Mouse (Mus musculus): Measurements from ENCODE around the gene Snrnp25.

The Snrnp25 gene

DNA sequence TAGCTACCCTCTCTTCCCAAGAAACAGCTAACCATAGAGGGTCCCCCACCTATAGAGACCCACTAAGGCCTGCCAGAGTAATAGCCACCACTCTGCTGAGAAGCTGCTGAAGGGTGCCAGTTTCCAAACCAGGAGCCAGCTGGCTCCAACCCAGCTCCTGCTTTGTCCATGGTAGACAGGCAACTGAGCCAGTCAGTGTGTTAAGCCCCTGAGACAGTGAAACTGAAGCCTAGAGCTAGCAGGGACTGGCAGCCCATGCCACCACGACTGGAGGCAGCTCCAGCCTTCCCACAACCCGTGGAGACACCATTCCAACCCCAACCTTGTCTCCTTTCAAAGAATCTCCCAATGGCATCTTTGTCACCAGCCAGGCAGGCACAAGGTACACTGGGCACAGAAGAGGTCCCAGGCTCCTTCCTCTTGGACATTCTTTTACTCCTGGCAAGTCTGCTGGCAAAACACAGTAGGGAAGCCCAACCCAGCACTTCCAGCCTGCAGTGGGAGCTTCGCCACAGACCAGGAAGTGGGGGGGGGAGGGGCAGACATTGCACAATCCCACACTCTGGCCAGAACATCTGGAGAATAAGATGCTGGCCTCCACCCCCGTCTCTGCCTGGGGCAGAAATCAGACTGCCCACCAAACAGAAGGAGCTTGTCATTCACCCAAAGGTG lies 19.4 kb downstream of the Snrnp25 start:
- peak; percentile 82 for DNase-seq (ENCODE audit: low read depth)

DNA sequence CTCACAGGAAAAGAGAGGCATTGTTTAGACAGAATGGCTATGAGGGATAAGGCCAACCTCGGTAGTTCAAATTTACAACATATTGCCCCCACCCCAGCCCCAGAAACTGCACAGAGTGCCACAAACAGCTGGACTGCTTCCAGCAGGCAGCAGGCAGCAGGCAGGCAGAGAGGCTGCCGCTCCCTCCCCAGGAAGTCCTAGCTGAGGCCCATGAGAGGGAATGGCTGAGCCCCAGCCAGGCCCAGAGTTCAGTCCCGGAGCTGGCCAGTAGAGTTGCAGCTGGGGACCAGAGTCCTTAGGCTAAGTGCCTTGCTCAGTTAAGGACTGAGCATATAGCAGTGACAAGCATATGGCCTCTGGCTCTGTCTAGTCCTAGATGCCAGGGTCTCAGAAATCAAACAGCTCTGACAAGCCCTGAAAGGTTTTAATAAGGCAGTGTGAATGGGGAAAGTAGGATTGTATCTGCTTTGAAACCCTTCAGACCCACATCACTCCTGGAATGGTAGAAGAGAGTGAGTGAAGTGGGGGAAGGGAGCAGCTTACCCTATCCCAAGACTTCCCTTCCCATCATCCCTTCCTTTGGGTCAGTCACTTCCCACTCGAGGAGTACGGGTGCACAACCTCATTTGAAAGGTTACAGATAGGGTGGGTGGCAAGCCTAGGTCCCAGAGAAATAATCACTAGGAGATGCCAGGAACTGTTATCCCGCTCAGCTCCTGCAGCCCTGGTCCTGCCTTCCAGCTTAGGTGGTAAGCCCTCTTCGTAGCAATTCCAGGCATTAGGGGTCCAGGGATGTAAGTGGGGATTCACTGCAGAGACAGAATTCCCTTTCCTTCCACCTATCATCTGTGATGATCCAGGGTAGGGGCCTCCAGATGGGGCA lies 20.2 kb downstream of the Snrnp25 start:
- peak; percentile 71 for DNase-seq (ENCODE audit: low read depth)

DNA sequence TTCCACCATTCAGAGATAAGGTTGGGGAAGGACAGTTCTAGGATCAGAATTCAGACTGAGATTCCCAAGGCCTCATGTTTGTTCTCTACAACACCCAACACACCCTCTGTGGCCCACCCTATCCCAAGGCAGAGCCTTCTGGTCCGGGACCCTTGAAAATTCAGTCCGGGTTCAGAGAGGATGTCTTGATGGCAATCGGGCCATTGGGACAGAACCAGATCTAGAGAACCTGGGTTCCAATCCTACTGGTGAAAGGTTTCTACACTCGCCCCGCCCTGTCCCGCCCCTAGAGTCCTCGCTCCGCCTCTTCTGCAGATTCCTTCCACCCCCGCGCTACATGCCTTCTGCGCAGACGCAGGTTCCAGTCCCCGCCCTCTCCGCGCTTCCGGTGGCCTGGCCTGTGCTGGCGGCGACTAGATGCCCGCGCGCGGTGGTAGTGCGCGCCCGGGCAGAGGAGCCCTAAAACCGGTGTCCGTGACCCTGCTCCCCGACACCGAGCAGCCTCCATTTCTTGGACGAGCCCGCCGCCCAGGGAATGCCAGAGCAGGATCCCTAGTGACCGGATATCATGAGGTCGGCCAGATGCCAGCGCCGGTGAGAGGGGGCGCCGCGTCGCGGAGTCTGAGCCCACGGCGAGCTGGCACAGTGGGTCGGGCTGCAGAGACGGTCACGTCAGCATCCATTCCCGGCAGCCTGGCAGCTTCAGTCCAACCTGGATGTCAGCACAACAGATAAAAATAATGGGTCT lies 21.1 kb downstream of the Snrnp25 start, which contains the start of gene Mpg:
Mpg (plus strand) TSS at position 382 of the 748 bp plus-strand sequence.
- DNase-seq (ENCODE audit: low read depth): peak; percentile 89

DNA sequence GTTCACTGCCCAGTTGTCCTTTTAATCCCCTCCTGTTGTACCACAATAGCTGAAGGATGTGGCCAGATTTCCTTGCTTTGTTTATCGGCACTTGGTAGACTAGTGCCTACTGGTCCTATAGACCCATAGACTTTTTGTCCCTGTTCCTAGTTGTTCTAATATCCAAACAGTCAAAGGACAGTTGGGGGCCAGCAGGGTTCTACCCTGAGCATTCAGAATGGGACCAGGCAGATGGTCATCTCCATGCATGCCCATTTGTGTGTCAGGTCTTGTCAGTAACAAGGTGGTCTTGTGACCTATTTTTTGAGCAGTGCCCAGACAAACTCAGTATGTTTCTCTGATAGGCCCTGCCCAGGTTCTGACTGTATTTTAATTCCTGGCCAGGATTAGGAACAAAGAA lies 21.8 kb downstream of the Snrnp25 start:
- DNase-seq (ENCODE audit: low read depth): no peak

DNA sequence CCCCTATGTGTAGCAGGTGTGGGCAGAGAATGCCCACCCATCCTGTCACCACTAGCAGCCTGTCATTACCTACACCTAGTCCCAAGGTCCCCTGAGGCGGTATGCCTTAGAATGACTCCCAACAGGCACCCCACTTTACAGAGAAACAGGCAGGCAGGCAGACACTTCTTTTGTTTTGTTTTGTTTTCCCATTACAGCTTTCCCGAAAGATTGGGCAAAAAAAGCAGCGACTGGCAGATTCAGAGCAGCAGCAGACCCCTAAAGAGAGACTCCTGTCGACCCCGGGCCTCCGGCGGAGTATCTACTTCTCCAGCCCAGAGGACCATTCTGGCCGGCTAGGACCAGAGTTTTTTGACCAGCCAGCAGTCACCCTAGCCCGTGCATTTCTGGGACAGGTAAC lies 22.3 kb downstream of the Snrnp25 start:
- DNase-seq (ENCODE audit: low read depth): no peak

DNA sequence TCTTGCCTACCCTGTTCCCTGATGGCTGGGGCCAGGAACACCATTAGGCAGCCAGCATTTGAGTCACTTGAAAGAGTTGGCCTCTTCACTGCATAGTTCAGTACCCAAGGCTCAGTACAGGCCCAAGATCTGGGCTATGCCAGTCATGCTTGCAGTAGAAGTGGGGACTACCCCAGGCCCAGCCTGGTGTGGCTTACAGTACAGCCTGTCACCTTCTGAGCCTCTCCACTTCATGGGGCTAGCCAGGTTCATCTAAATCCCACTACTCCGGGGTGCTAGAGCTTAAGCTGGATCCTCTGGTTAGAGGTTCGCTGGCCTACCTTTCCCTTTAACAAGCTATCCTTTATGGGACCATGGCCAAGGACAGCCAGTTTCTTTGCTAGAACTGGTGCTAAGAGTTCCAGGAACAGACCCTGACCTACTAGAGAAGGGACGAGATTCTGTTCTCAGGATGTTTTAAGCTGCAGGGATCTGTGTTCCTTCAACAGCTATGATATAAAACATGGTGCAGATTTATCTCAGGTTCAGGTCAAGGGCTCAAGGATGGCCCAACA lies 23.2 kb downstream of the Snrnp25 start:
- no peak for DNase-seq (ENCODE audit: low read depth)

DNA sequence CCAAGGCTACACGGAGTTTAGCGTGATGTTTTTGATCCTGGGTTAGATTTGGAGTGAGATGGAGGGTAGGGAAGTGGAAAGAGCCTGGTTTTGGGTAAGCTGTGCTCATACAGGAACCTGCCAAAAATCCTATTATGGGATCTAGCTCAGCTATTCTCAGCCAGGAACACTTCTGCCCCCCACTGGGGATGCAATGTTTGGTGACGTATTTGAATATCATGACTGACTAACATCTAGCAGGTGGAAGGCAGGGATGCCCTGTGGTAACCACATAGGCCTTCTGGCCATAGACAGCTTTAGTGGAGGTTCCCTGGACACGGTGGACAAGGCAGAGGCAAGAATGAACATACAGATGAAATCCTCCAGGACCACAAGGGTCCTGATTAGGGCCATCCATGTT lies 25.0 kb downstream of the Snrnp25 start:
- DNase-seq (ENCODE audit: low read depth): no peak

DNA sequence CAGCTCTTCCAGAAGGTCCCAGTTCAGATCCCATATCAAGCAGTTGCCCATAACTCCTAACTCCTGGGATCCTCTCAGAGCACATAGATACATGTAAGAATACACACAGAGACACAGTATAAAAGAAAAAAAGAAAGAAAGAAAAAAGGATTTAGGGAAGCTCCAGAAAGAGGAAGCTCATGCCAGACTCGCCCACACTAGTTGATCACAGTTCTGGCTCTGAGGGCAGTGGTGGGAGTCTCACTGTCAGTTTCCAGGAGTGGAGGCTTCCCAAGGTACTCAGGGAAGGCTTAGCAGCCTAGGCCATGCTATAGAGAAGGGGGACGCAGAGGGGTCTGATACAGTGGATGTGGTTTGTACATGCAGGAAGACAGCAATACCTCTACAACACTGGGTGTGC lies 25.9 kb downstream of the Snrnp25 start:
- DNase-seq (ENCODE audit: low read depth): no peak

DNA sequence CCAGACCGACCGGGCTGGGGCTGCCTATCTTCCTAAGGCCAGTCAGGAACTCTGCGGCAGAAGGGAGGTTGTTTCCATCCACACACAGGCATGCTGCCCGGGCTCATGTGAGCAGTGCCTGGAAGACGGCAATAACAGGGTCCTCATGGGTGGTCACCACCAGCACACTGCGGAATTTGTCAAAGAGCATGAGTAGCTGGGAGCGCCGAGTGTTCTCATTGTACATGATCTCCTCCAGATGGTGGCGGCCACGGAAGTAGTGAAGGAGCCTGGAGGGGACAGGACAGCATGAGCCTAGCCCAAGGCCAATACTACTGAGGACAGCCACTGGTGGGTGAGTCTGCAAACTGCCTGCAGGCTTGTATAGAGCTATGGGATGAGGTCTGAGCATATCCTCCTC lies 27.6 kb downstream of the Snrnp25 start:
- no peak for DNase-seq (ENCODE audit: low read depth)

DNA sequence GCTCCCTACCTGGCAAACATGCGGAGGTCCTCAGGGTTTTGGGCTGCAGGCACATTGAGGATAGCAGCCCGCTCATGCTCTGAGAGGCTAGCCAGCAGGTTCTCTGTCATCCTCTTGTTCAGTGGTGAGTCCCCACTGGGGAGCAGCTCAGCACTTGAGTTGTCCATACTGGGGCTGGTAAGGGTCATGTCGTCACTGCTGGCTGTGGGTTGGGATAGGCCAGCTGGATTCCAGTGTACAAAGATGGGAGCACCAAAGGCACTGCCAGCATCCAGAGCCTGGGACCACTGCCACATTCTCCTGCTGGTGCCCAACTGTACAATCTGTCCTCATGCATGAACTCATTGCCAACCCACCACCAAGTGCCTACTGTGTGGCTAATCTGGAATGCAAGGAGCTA lies 28.7 kb downstream of the Snrnp25 start:
- no peak for DNase-seq (ENCODE audit: low read depth)

DNA sequence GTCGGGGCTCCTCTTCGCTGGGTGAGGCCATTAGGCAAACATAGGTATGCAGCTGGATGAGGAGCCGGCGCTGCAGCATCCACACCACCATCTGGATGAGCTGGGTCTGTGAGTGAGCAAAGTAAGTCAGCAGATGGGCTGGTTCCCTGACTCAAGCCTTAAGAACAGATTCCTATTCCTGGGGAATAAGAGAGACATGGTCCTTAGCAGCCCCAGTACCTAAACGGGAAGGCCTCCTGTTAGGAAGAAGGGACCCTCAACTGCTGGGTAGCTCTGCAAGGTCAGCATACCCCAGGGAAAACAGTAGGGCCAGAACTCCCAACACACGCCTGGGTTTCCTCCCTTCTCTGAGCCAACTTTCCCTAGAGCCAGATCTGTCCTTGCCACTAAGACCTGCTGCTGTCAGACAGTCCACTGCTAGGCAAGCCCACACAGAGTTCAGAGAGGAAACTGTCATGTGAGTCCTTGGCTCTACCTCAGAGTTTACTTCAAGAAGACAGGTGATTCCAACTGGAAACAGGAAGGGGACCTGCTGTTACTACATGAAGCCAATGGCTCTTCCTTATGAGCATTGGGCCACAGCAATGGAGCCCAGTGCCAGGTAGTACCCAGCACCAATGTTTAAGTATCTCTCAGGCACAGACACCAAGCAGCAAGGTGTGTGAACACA lies 29.7 kb downstream of the Snrnp25 start:
- no peak for DNase-seq (ENCODE audit: low read depth)

DNA sequence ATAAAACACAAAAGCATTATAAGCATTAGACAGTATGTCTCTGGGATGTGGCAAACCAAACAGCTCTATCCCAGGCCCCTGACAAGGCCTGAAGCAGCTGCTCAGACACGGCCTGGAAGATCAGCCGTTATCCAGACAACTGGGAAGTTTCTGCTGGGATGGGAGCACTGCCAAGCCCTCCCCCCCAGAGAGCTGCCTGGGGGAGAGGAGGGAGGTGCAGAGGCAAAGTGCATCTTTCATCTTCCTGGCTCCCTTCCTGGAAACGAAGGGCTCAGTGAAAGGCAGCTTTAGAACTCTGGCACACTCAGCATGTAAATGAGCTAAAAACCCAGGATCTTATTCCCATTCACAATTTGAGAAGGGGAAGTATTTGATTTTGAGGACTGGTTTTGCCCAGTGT lies 30.4 kb downstream of the Snrnp25 start:
- no peak for DNase-seq (ENCODE audit: low read depth)

DNA sequence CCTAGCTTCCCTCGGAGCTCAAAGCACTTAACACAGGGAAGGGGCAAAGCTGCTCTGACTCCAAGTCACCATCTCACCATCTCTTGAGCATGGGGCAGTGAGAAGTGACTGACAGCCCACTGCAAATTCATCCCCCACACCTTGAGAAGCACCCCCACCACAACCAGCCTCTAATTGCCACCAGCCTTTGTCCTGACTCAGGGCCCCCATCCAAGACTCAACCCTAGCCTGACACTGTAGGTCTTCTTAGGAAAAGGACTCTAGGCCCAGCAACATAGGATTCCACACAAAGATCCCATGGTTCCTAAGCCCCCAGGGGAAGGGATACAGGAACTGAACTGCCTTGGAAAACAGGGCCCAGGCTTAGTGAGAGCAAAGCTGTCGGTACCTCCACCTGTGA lies 30.9 kb downstream of the Snrnp25 start:
- no peak for DNase-seq (ENCODE audit: low read depth)

DNA sequence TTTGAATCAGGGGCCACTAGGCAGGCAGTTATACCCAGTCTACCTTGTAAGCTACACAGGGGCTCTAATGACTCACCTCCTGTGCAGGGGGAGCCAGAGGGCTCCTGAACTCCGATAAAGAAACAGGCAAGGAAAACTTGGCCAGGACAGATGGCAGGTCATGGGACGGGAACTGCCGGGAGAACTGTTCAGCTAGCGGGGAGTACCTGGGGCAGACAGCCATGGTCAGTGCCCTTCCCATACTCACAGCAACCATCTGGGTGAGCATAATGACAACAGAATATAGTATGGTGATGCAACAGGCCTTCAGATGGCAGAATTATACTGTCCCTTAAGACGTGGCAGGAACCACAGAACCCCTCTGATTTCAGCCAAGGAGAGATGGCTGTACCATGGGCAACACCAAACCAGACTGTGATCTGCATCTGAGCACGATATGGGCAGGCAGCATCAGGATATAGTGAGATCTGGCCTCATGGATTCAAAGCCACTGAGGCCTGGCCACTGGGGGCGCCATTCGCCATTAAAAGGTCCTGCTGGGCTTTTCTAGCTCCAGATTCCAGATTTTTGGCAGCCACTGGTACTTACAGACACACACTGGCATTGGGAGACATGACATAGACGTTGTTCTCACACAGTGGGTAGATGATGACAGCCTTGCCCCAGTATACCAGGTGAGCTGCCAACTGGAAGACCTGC lies 31.6 kb downstream of the Snrnp25 start:
- DNase-seq (ENCODE audit: low read depth): peak; percentile 31

DNA sequence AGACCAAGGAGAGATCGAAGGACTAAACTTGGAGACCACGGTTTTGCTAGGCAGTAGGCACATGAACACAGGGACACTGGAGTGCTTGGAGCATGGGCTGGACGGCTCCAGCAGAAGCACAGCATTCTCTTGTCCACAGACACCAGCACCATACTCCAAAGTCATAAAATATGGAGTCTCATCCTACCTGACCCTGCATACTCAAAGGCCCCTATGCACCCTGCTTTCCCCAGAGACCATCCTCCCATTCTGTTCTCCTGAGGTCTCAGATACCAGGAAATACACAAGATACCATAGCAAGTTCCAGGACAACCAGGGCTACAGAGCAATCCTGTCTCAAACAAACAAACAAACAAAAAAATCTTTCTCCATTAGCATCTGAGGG lies 32.2 kb downstream of the Snrnp25 start:
- no peak for DNase-seq (ENCODE audit: low read depth)

DNA sequence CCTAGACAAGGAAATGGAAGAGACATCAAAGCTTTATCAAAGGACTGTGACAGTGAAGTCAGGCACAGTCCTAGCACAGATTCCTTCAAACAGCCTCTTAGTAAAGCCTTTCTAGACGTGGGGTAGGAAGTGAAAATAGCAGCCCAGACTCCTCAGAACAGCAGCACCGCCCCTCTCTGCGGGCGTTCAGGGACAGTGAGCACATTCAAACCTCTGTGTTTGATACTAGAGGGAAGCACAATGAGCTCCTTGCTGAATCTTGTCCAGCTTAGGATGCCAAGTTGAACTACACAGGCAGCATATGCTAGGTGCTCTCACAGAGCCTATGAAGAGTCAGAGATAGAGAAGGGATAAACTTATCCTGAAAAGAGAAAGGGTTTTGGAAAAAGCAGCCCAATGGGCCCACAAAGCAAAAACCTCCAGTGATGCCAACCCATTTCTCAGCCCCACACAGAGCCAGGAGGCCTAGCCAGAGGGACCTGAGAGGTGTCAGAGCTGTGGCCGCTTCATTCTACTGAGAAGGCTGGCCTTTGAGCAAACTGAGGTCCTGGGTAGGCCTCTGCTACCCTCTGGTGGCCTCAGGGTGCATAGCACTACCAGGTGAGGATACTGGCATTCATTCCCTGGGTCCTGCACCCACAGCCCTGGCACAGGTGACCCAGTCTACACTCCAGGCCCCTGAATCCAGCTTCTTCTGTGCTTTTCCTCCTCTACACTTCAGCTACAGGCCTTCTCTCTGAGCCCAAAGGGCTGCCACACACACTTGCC lies 33.1 kb downstream of the Snrnp25 start:
- peak; percentile 63 for DNase-seq (ENCODE audit: low read depth)

DNA sequence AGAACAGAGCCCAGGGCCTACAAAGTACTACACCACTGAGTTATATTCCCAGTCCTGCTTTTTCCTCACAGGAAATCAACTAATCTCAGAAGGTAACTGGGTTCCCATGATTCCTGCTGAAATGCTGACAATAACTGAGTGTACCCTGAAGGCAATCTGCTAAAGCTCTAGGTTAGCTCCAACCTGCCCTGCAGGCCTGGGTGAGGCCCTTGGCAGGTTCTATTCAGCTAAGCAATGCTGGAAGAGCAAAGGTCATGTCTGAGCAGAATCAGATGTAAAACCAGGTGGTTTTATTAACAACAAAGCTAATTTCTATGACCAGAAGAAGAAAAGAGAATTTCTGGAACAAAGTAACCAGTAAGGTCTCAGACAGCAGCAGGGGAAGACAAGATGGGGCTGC lies 36.2 kb downstream of the Snrnp25 start:
- no peak for DNase-seq (ENCODE audit: low read depth)

DNA sequence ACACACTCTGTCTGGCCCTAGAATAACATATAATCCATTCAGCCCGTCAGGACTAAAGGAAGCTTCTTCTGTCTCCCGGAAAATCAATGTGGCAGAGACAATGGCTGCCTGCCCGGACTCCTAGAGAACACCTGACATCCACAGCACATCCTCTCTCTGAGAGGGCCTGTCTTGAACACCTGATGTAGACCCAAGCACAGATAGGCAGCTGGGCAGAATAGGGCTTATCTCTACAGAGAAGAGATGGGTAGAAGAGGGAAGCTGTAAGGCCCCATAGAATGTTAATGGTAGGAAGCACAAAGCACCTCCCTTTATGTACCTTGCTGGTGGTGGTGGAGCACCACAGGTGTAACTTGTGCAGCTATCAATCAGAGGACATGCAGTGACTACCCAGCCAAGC lies 37.0 kb downstream of the Snrnp25 start:
- DNase-seq (ENCODE audit: low read depth): no peak

DNA sequence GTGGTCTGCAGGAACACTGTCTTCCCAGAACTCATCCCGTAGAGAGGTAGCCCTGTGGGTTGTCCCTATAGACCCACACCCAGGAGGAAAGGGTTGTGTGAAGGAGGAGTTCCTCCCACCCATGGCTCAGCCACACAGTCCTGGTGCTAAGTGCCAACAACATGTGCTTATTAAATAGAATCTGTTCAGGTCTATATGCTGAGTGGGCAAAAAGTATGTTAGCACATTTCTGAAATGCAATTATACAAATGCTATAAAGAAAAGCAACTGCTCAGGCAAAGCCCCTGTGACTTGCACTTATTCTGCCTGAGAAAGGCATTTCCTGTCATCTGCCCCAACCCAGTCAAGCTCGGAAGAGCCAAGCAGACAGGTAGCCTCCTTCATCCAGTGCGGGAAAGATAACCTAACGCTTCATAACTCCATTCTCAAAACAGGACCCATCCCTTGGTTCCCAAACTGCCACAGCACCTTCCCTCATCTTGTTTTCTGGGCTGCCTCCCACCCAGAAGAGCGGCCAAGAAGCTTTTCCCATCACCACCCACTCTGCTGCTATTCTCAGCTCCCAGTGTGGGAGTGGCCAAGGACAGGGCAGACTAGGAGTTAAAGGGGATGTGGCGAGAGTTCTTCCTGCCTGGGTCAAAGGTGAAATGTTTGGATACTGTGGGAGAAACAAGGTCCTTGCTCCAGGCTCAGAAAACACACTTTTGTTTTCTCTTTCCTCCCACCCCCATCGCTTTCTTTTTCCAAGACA lies 38.2 kb downstream of the Snrnp25 start:
- DNase-seq (ENCODE audit: low read depth): no peak

DNA sequence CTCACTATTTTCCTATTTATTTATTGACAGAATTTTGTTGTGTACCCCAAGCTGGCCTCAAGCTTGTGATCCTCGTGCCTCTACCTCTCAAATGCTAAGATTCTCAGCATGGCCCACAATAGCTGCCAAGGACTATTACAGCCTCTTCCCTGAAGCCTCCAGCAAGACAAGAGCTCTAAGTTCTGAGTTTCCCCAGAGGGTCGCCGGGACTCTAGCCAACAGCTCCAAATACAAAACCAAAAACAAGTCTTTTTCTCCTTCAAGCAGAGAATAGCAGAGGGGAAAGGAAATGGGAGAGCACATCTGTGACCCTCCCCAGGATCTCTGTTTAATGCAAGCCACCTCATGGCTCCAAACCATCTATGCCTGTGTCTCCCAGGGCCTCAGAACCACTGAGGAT lies 38.8 kb downstream of the Snrnp25 start:
- no peak for DNase-seq (ENCODE audit: low read depth)
